Mouse (Mus musculus): ENCODE data around the gene Duoxa1. TPM values are rescaled to one million over a fixed set of nuclear protein-coding genes. Genes with fewer than 3 reads are reported as not detected.

Gene Duoxa1
- total and polyA plus RNA-seq, 3 experiments: 0.11 TPM; not detected in 2

- H3K4me1 ChIP-seq (ENCODE audit: insufficient read depth, low read depth, low read length): peaks cover 8% of the 10 kb centered on the region
- no peak overlapping the region for H3K4me3 ChIP-seq (ENCODE audit: low read depth, low read length)
- peaks cover 61% of the 10 kb centered on the region for H3K27me3 ChIP-seq (ENCODE audit: insufficient read depth, low read length)
- DNase-seq (ENCODE audit: low spot score) (no peak), ATAC-seq (ENCODE audit: extremely low read depth, insufficient number of reproducible peaks, low FRiP score, poor library complexity, severe bottlenecking) (no peak)
- no peaks in the 10 kb centered on the region for H3K9me3 ChIP-seq (replicated peaks)
- H3K36me3 ChIP-seq (replicated peaks): no peaks in the 10 kb centered on the region
- TF ChIP-seq GATA1 (IDR thresholded peaks at IDR 0.05; ENCODE audit: borderline replicate concordance, low read length) (no peak), POLR2AphosphoS5 (IDR thresholded peaks at IDR 0.05; ENCODE audit: insufficient replicate concordance, low read depth, low read length) (no peak), GATA2 (IDR thresholded peaks at IDR 0.05; ENCODE audit: borderline replicate concordance, low read depth, low read length) (no peak), CTCF (IDR thresholded peaks at IDR 0.05; ENCODE audit: low read depth, low read length) (no peak), TAL1 (conservative IDR thresholded peaks at IDR 0.05; ENCODE audit: low read depth, low read length) (no peak)
Observed at GRCm38 (mm10) chr2:122300656-122301020, 12.9 kb downstream of the Duoxa1 start.

GRCm38 (mm10) chr2:122299911-122300655 is 13.4 kb downstream of the Duoxa1 start:
- DNase-seq (ENCODE audit: low spot score) (no peak), ATAC-seq (ENCODE audit: extremely low read depth, insufficient number of reproducible peaks, low FRiP score, poor library complexity, severe bottlenecking) (no peak)
- TF ChIP-seq GATA2 (IDR thresholded peaks at IDR 0.05; ENCODE audit: borderline replicate concordance, low read depth, low read length) (no peak), TAL1 (conservative IDR thresholded peaks at IDR 0.05; ENCODE audit: low read depth, low read length) (no peak), GATA1 (IDR thresholded peaks at IDR 0.05; ENCODE audit: borderline replicate concordance, low read length) (no peak), CTCF (IDR thresholded peaks at IDR 0.05; ENCODE audit: low read depth, low read length) (no peak), POLR2AphosphoS5 (IDR thresholded peaks at IDR 0.05; ENCODE audit: insufficient replicate concordance, low read depth, low read length) (no peak)
- Histone ChIP-seq H3K4me3 (ENCODE audit: low read depth, low read length) (no peak overlapping the region), H3K36me3 (replicated peaks) (no peaks in the 10 kb centered on the region), H3K27me3 (ENCODE audit: insufficient read depth, low read length) (peaks cover 58% of the 10 kb centered on the region), H3K4me1 (ENCODE audit: insufficient read depth, low read depth, low read length) (peaks cover 8% of the 10 kb centered on the region), H3K9me3 (replicated peaks) (no peaks in the 10 kb centered on the region)

GRCm38 (mm10) chr2:122298596-122299490 is 14.7 kb downstream of the Duoxa1 start, which contains the start of gene Duoxa2:
Duoxa2 (plus strand) TSS chr2:122298900.
- H3K27me3 ChIP-seq (ENCODE audit: insufficient read depth, low read length): peaks cover 48% of the 10 kb centered on the region
- no peaks in the 10 kb centered on the region for H3K36me3 ChIP-seq (replicated peaks)
- no peaks in the 10 kb centered on the region for H3K9me3 ChIP-seq (replicated peaks)
- DNase-seq (ENCODE audit: low spot score): no peak
- H3K4me3 ChIP-seq (ENCODE audit: low read depth, low read length): no peak within 1 kb of the TSS
- peaks cover 8% of the 10 kb centered on the region for H3K4me1 ChIP-seq (ENCODE audit: insufficient read depth, low read depth, low read length)
- ATAC-seq (ENCODE audit: extremely low read depth, insufficient number of reproducible peaks, low FRiP score, poor library complexity, severe bottlenecking): no peak
- no peak for TF ChIP-seq POLR2AphosphoS5 (IDR thresholded peaks at IDR 0.05; ENCODE audit: insufficient replicate concordance, low read depth, low read length)
- TF ChIP-seq CTCF (IDR thresholded peaks at IDR 0.05; ENCODE audit: low read depth, low read length): no peak
- TF ChIP-seq GATA1 (IDR thresholded peaks at IDR 0.05; ENCODE audit: borderline replicate concordance, low read length): no peak
- no peak for TF ChIP-seq GATA2 (IDR thresholded peaks at IDR 0.05; ENCODE audit: borderline replicate concordance, low read depth, low read length)
- no peak for TF ChIP-seq TAL1 (conservative IDR thresholded peaks at IDR 0.05; ENCODE audit: low read depth, low read length)

GRCm38 (mm10) chr2:122298096-122298499 is 15.4 kb downstream of the Duoxa1 start, which contains the start of gene Duox2:
Duox2 (minus strand) TSS chr2:122298449.
- Histone ChIP-seq H3K4me1 (ENCODE audit: insufficient read depth, low read depth, low read length) (peaks cover 8% of the 10 kb centered on the region), H3K36me3 (replicated peaks) (no peaks in the 10 kb centered on the region), H3K27me3 (ENCODE audit: insufficient read depth, low read length) (peaks cover 49% of the 10 kb centered on the region), H3K4me3 (ENCODE audit: low read depth, low read length) (no peak within 1 kb of the TSS), H3K9me3 (replicated peaks) (no peaks in the 10 kb centered on the region)
- ATAC-seq (ENCODE audit: extremely low read depth, insufficient number of reproducible peaks, low FRiP score, poor library complexity, severe bottlenecking) (no peak), DNase-seq (ENCODE audit: low spot score) (no peak)
- TF ChIP-seq GATA2 (IDR thresholded peaks at IDR 0.05; ENCODE audit: borderline replicate concordance, low read depth, low read length) (no peak), TAL1 (conservative IDR thresholded peaks at IDR 0.05; ENCODE audit: low read depth, low read length) (no peak), GATA1 (IDR thresholded peaks at IDR 0.05; ENCODE audit: borderline replicate concordance, low read length) (no peak), POLR2AphosphoS5 (IDR thresholded peaks at IDR 0.05; ENCODE audit: insufficient replicate concordance, low read depth, low read length) (no peak), CTCF (IDR thresholded peaks at IDR 0.05; ENCODE audit: low read depth, low read length) (no peak)

GRCm38 (mm10) chr2:122297271-122298095 is 16.0 kb downstream of the Duoxa1 start:
- no peak overlapping the region for H3K4me3 ChIP-seq (ENCODE audit: low read depth, low read length)
- H3K36me3 ChIP-seq (replicated peaks): no peaks in the 10 kb centered on the region
- ATAC-seq (ENCODE audit: extremely low read depth, insufficient number of reproducible peaks, low FRiP score, poor library complexity, severe bottlenecking) (no peak), DNase-seq (ENCODE audit: low spot score) (no peak)
- H3K27me3 ChIP-seq (ENCODE audit: insufficient read depth, low read length): peaks cover 49% of the 10 kb centered on the region
- peaks cover 6% of the 10 kb centered on the region for H3K4me1 ChIP-seq (ENCODE audit: insufficient read depth, low read depth, low read length)
- TF ChIP-seq POLR2AphosphoS5 (IDR thresholded peaks at IDR 0.05; ENCODE audit: insufficient replicate concordance, low read depth, low read length): no peak
- TF ChIP-seq TAL1 (conservative IDR thresholded peaks at IDR 0.05; ENCODE audit: low read depth, low read length): no peak
- no peak for TF ChIP-seq GATA1 (IDR thresholded peaks at IDR 0.05; ENCODE audit: borderline replicate concordance, low read length)
- TF ChIP-seq GATA2 (IDR thresholded peaks at IDR 0.05; ENCODE audit: borderline replicate concordance, low read depth, low read length): no peak
- TF ChIP-seq CTCF (IDR thresholded peaks at IDR 0.05; ENCODE audit: low read depth, low read length): no peak
- no peaks in the 10 kb centered on the region for H3K9me3 ChIP-seq (replicated peaks)
